Mouse (Mus musculus): ENCODE results near the gene Bpifa5. TPM values are rescaled to one million over a fixed set of nuclear protein-coding genes. Genes with fewer than 3 reads are reported as not detected.

Gene Bpifa5
- polyA plus RNA-seq, 1 experiment from 2014 or later, result not detected

GRCm38 (mm10) chr2:154215191-154215590, 52.8 kb downstream of the Bpifa5 start:
- Histone ChIP-seq H3K4me2 (no peak overlapping the region), H3K4me1 (ENCODE audit: control insufficient read depth, insufficient read depth, low read length) (no peaks in the 10 kb centered on the region), H3K9ac (ENCODE audit: low read depth, low read length) (no peak overlapping the region), H3K9me3 (replicated peaks; ENCODE audit: control insufficient read depth, low read length) (no peaks in the 10 kb centered on the region), H3K27me3 (ENCODE audit: control insufficient read depth, insufficient read depth, low read length) (no peaks in the 10 kb centered on the region), H3K4me3 (ENCODE audit: low read depth, low read length) (no peak overlapping the region), H3K27ac (ENCODE audit: low read depth, low read length) (no peak overlapping the region), H3K36me3 (ENCODE audit: control insufficient read depth, insufficient read depth, low read length) (no peaks in the 10 kb centered on the region)
- no peak for ATAC-seq (replicated peaks; ENCODE audit: insufficient number of reproducible peaks, low FRiP score, low TSS enrichment)
- WGBS (ENCODE audit: insufficient replicate concordance), result 15% methylated on average over 5 of the region's 5 CpGs

Other genes with a start within 250 kb of the Bpifa5 start
- not detected in 2 replicates for gene Bpifb3, start 244.4 kb upstream of the Bpifa5 start, polyA plus RNA-seq (2014; fragmentation: Nextera tagmentation; extraction: Ambion mirVana)
- not detected in 2 replicates for gene Bpifb4, start 224.4 kb upstream of the Bpifa5 start, polyA plus RNA-seq (2014; fragmentation: Nextera tagmentation; extraction: Ambion mirVana)
- gene Bpifa6, start 187.7 kb upstream of the Bpifa5 start, polyA plus RNA-seq (2014; fragmentation: Nextera tagmentation; extraction: Ambion mirVana), result not detected in 2 replicates
- not detected in 2 replicates for gene Bpifa2, start 154.3 kb upstream of the Bpifa5 start, polyA plus RNA-seq (2014; fragmentation: Nextera tagmentation; extraction: Ambion mirVana)
- not detected in 2 replicates for gene Bpifa3, start 32.3 kb upstream of the Bpifa5 start, polyA plus RNA-seq (2014; fragmentation: Nextera tagmentation; extraction: Ambion mirVana)
- not detected in 2 replicates for gene Bpifa1, start 19.7 kb upstream of the Bpifa5 start, polyA plus RNA-seq (2014; fragmentation: Nextera tagmentation; extraction: Ambion mirVana)
- 0.13 and 0.27 TPM in 2 replicates for gene Bpifb1, start 28.2 kb downstream of the Bpifa5 start, polyA plus RNA-seq (2014; fragmentation: Nextera tagmentation; extraction: Ambion mirVana)
- gene Bpifb5, start 61.1 kb downstream of the Bpifa5 start, polyA plus RNA-seq (2014; fragmentation: Nextera tagmentation; extraction: Ambion mirVana), result 0.35 and 0.40 TPM in 2 replicates
- gene Bpifb9a, start 95.2 kb downstream of the Bpifa5 start, polyA plus RNA-seq (2014; fragmentation: Nextera tagmentation; extraction: Ambion mirVana), result not detected in 2 replicates
- not detected in 2 replicates for gene Bpifb9b, start 144.6 kb downstream of the Bpifa5 start, polyA plus RNA-seq (2014; fragmentation: Nextera tagmentation; extraction: Ambion mirVana)
- gene Cdk5rap1, start 210.4 kb downstream of the Bpifa5 start, polyA plus RNA-seq (2014; fragmentation: Nextera tagmentation; extraction: Ambion mirVana), result 14.1 and 18.3 TPM in 2 replicates
- 14.6 and 22.2 TPM in 2 replicates for gene Snta1, start 245.5 kb downstream of the Bpifa5 start, polyA plus RNA-seq (2014; fragmentation: Nextera tagmentation; extraction: Ambion mirVana)

All from heart, embryonic 11.5 days (tissue).